Mouse (Mus musculus) cerebellum, adult 9-10 months (tissue): ENCODE data around the gene Mctp2.

Experiments used
- DNase-seq: peaks from one replicate; pipeline ENCODE4 v3.0.0; 2022

Gene Mctp2

DNA sequence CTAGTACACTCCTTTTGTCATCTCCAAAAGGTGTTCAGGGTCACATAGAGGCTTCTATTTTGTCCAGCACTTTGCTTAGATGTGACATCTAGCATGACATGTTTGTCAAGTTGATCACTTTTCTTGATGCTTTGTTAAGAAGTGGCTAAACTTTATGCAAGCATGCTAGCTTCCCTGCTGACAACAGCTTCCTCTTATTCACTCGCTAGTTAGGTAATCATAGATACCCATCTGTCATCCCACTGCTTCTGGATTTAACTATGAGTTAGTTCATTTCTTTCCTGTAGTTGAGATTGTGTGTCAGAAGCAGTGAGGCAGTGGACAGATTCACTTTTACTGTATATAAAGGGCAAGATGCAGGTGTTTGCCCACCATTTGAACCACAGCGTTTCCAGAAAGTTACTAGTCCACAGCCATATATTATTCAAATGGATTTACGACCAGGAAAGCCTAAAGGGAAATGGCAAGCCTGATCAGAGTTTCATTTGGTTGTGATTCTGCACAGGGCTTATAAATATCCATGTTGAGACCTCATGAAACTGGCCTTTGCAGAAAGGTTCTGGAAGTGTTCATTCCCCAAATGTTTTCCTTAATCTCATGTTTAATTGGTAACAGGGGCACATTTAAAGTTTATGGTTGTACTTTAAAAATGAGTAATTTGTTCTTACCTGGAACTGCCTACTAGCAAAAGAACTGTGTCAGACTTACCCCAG lies 216.8 kb downstream of the Mctp2 start:
- no peak for DNase-seq

DNA sequence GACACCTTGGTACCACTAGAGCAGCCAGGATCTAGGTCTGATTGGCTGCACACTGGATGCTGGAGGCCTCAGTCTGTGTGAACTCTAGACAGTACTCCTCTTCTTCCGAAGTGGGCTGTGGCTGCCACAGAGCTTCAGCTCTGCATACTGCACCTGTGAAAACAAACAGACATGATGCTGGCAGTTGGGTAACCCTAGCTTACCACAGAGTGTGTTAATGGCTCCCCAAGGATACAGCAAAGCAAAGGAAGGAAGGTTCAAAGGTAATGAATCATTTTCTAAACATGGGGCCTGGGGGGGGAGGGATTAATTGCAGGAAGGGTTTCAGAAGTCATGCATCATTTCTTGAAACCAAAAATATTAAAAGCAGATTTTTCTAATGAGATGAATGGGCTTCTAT lies 225.7 kb downstream of the Mctp2 start:
- no peak for DNase-seq

DNA sequence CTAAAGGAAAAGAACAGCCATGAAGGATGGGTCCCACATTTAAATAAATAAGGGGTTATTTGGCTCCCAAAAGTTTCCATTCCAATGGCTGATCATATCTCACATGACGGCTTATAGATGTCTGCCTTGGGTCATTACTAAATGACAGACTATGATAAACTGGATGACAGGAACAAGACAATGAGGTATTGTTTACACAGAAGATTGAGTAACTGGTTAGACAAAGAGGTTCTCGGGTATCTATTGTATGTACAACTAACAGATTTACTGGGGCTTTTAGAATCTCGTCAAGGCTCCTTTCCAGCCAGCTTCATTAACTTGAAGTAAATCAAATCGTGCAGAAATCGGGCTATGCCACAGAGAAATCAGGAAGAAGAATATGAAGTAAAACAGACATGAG lies 227.5 kb downstream of the Mctp2 start:
- no peak for DNase-seq

DNA sequence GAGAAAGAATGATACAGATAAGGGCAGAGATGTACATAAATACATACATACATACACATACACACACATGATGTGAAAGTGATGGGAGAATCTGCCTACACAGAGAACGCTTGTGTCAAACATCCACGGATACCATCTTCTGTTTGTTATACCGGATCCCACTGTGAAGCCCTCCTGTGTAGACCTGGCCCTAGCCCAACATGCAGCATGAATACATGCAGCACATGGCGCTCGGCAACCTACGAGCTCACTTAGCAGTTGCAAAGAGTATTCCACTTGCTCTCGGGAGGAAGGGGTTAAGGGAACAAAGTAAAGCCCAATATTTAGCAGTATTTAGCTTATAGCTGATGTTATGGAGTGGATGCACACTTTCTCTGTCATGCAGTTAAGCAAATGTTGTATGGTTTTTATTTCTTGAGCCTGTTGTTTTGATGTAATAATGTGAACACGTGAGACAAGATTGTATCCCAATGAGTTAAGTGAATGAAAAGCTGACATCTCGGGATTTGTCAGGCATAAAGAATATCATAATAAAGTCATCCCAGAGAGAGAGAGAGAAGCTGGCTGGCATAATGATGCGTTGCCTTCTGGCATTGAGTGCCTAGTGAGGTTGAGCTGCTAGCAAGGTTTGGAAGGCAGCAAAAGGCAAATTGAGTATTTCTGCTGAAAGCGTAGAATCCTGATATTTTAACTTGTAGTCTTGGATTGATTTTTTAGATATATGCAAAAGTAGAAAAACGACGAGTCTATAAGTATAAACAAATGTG lies 234.8 kb downstream of the Mctp2 start:
- no peak for DNase-seq

DNA sequence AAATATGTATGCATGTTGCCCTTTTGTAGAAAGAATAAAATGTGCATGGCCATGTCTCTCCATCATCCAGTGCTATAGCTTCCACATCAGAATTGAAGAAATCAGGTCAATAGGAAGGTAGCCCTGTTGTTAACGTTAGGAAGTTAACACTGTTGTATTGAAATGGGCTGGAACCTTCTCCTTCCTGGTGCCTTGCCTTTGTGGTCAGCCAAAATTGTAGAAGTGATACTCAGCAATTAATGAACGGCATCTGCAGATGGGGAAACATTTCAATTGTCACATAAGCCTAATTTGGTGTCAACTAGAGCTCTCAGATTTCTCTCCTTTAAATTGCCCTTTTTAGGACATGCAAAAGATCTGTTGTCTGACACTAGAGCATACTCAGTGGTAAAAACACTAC lies 238.0 kb downstream of the Mctp2 start:
- no peak for DNase-seq

DNA sequence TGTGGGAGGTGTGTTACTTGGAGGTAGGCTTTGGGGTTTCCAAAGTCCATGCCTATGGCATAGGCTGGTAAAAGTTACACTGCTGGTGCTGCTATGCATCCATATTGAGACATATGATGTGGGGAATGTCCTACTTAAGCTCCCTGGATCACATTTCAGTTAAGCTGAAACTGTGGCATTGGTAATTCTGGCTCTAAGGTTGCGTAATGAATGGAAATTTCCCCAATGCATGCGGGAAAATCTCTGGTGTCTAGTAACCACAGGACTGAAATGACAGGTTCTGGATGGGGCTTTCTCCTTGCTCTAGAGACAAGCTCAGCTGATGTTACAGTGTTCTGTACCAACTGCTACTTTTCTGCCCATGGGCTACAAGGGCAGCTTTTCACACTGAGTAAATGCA lies 240.1 kb downstream of the Mctp2 start:
- no peak for DNase-seq

DNA sequence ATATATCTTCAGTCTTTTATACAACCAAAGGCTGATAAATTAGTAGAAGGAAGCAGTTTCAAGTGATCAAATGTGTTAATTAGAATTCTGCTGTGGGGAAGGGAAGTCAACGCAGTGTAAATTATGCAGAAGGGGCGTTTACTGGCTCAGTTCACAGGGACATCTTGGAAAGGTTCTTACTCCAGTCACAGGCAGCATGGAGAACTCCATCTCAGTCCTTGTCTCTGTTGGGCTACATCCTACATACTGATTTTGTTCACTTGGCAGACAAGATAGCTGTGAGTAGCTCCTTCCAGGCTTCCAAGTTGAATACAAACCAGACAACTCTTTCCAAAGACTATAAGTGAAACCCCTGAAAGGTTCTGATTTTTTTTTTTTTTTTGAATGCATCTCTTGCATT lies 254.6 kb downstream of the Mctp2 start:
- no peak for DNase-seq

DNA sequence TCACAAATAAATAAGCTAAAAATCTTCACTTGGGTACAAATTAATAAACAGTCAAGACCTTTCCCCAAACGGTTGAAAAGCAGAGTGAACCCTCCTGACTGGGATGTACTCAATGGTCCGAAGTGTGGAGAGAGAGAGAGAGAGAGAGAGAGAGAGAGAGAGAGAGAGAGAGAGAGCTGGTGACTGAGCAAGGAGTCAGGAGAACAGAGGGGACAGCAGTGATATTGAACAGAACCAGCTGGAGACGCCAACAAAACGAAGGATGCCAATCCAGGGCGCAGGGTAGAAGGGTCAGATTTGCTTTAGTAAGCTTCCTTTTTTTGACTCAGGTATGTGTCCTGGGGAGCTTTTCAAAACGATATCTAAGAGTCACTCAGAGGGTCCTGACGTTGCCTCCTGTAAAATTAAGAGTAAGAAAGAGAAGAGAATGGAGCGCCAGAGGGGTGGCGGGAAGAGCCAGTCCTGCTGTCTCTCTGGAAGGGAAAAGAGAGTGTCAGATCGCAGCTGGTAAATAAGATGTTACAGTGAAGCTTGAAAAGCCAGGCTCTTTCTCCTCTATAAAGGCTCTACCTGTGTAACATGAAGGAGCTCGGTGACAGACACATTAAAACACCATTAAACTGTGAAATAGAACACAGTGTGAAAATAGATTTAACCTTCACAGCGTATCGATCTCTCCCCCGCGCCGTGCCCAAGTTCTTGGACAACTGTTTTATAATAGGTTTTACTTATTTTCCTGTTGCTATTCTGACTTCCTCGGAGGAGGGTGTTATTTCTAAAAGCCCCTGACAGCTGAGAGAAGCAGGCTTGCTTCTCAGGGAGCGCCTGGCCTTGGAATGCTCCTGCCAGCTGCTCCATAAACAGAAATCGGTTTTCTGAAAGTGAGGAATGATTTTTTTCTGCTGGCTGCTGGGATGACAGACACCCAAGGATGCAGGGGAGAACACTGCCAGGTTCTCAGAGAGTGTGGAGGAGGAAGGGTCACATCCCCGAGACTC lies 258.5 kb downstream of the Mctp2 start:
- DNase-seq: no peak
